Mouse (Mus musculus): ENCODE measurements around the gene Inhbe. TPM values are rescaled to one million over a fixed set of nuclear protein-coding genes. Genes with fewer than 3 reads are reported as not detected.
A peak's percentile ranks its signal among the peaks of the same experiment; 100 is the strongest.

Inhbe gene
- polyA plus RNA-seq, 1 experiment from 2014 or later: not detected

DNA sequence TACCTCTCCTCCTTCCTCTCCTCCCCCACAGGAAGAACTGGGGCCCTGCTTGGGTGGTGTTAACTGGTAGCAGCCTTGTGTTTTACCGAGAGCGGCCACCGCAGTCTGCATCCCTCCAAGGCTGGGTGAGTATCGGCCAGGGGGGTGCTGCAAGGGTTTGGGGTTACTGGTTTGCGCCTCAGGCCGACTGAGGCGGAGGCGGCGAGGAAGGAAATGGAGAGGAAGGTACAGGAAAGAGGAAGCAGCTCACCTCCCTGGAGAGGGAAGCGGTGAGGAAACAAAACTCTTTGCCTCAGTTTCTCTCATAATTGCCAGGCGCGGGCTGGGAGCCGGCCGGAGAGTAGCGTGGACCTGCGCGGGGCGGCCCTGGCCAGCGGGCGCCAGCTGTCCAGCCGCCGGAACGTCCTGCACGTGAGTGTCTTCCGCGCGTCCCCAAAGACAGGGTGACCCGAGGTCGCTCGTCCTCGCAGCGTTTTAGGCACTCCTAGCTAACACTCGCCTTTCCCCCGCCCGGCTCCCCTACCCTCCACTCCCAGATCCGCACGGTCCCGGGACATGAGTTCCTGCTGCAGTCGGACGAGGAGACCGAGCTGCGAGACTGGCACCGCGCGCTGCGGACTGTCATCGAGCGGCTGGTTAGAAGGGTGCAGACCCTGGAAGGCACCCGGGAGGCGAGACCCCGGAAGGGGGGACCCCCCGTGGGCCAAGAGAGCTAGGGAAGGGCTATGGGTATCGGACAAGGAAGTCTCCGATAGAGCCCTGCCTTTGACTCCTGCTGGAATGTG is 28.0 kb downstream of the Inhbe start:
- H3K36me3 ChIP-seq (ENCODE audit: insufficient read depth, low read length): no peaks in the 10 kb centered on the region
- no peak overlapping the region for H3K27ac ChIP-seq (ENCODE audit: low read length)
- H3K4me1 ChIP-seq (ENCODE audit: insufficient read depth, low read depth, low read length): peaks cover 8% of the 10 kb centered on the region
- WGBS: 2% methylated on average over 51 of the region's 54 CpGs
- no peaks in the 10 kb centered on the region for H3K9me3 ChIP-seq (ENCODE audit: low read length)
- H3K27me3 ChIP-seq (replicated peaks; ENCODE audit: insufficient read depth, low read length): peaks cover 48% of the 10 kb centered on the region
- H3K9ac ChIP-seq (replicated peaks; ENCODE audit: low read depth): no peak overlapping the region
- peak overlapping the region; percentile 40 for H3K4me3 ChIP-seq (ENCODE audit: low read depth, low read length)
- no peak for TF ChIP-seq CTCF (IDR thresholded peaks at IDR 0.05)
- peak; percentile 37; the same call in 1 of the 2 replicates for ATAC-seq
- no peak for DNase-seq (ENCODE audit: low spot score)
- peak overlapping the region; percentile 69 for H3K4me2 ChIP-seq (replicated peaks; ENCODE audit: low read depth, low read length)

DNA sequence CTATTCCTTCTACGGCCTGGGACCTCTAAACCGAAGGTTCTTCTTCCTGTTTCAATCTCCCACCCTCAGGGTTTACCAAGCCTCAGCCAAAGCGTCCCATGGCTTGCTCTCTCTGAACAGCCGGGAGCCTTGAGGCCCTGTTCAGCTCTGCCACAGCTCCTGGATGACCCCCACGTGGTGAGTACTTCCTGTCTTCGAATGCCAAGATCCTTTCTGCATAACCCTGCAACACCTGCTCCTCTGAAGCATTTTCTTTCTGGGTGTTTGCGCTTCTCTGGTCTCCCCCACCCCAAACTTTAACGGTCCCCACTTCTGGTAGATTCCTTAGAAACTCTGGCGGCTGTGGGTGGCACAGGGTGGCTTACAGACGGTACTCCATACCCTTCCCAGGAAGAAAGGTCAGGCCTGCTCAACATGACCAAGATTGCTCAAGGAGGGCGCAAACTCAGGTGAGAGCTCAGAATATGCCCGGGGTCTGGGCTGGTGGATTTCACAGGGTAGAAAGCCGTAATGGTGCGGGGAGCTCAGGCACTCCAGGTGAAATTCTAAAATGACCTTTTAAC is 28.7 kb downstream of the Inhbe start:
- no peak for TF ChIP-seq EP300 (IDR thresholded peaks at IDR 0.05)
- TF ChIP-seq CTCF (IDR thresholded peaks at IDR 0.05): no peak
- no peak overlapping the region for H3K27ac ChIP-seq (ENCODE audit: low read length)
- H3K27me3 ChIP-seq (replicated peaks; ENCODE audit: insufficient read depth, low read length): peaks cover 42% of the 10 kb centered on the region
- peaks cover 8% of the 10 kb centered on the region for H3K4me1 ChIP-seq (ENCODE audit: insufficient read depth, low read depth, low read length)
- DNase-seq (ENCODE audit: low spot score) (no peak), ATAC-seq (no peak)
- H3K9ac ChIP-seq (replicated peaks; ENCODE audit: low read depth): no peak overlapping the region
- peak overlapping the region; percentile 40 for H3K4me3 ChIP-seq (ENCODE audit: low read depth, low read length)
- WGBS: 34% methylated on average over 14 of the region's 14 CpGs
- H3K4me2 ChIP-seq (replicated peaks; ENCODE audit: low read depth, low read length): peak overlapping the region; percentile 69
- no peaks in the 10 kb centered on the region for H3K9me3 ChIP-seq (ENCODE audit: low read length)
- no peaks in the 10 kb centered on the region for H3K36me3 ChIP-seq (ENCODE audit: insufficient read depth, low read length)

DNA sequence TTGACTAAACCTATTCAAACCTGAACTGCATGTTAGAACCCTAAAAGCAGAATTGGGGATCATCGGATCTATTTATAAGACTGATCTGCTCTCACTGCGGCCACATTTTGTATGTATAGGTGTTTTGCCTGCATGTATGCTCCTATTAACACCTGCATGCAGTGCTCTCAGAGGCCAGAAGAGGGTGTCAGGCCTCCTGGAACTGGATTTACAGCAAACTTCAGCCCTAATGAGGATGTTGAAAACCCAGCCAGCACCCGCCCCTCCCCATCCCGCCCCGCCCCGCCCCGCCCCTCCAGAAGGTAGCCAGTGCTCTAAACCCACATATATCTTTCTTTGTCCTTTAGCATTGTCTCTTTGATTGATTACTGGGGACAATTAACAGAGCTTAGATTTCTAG is 29.7 kb downstream of the Inhbe start:
- ATAC-seq (peak; percentile 53), DNase-seq (ENCODE audit: low spot score) (peak; percentile 72)
- Histone ChIP-seq H3K4me3 (ENCODE audit: low read depth, low read length) (no peak overlapping the region), H3K9me3 (ENCODE audit: low read length) (no peaks in the 10 kb centered on the region), H3K27me3 (replicated peaks; ENCODE audit: insufficient read depth, low read length) (peaks cover 42% of the 10 kb centered on the region), H3K27ac (ENCODE audit: low read length) (no peak overlapping the region), H3K9ac (replicated peaks; ENCODE audit: low read depth) (no peak overlapping the region), H3K4me1 (ENCODE audit: insufficient read depth, low read depth, low read length) (peaks cover 8% of the 10 kb centered on the region), H3K4me2 (replicated peaks; ENCODE audit: low read depth, low read length) (no peak overlapping the region), H3K36me3 (ENCODE audit: insufficient read depth, low read length) (no peaks in the 10 kb centered on the region)
- peak; percentile 68 for TF ChIP-seq CTCF (IDR thresholded peaks at IDR 0.05)
- TF ChIP-seq EP300 (IDR thresholded peaks at IDR 0.05): no peak
- 10% methylated on average over 7 of the region's 7 CpGs for WGBS

DNA sequence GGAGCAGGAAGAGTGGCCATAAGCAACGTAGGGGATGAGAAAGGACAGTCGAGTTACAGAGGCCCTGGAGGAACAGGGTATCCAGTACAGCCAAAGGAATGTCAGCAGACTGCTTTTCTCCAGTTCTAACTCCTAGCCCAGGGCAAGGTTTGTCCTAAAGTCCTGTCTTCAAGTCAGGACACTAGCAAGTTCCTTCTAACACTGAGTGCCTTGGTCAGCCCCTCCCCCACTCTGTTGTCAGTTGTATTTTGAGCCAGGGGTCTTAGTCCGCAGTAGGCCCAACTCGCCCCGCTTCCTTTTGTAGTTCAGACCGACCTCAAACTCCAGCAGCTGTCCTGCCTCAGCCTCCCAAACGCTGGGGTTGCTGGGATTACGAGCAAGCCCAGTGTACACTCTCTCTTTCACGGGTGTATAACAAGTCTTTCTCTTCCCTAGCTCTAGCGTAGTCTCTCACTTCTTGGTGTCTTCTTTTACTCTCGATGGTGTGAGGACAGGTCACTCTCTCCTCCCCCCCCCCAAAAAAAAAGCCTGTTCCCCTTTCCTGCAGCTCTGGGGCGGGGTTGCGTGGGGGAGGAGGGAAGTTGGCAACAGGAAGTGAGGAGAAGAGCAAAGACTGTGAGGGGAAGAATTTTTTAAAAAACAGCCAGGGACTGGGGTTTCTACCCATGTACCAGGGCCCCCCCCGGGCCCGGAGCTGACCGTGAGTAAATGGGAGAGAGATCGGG is 30.9 kb downstream of the Inhbe start:
- DNase-seq (ENCODE audit: low spot score) (peak; percentile 51), ATAC-seq (no peak)
- no peak overlapping the region for H3K9ac ChIP-seq (replicated peaks; ENCODE audit: low read depth)
- H3K4me1 ChIP-seq (ENCODE audit: insufficient read depth, low read depth, low read length): peaks cover 8% of the 10 kb centered on the region
- H3K4me2 ChIP-seq (replicated peaks; ENCODE audit: low read depth, low read length): peak overlapping the region; percentile 17; the same call in 1 of the 2 replicates
- H3K27ac ChIP-seq (ENCODE audit: low read length): no peak overlapping the region; the same call in none of the 2 replicates
- TF ChIP-seq EP300 (IDR thresholded peaks at IDR 0.05) (no peak), CTCF (IDR thresholded peaks at IDR 0.05) (no peak)
- H3K36me3 ChIP-seq (ENCODE audit: insufficient read depth, low read length): no peaks in the 10 kb centered on the region
- no peaks in the 10 kb centered on the region for H3K9me3 ChIP-seq (ENCODE audit: low read length)
- peaks cover 42% of the 10 kb centered on the region for H3K27me3 ChIP-seq (replicated peaks; ENCODE audit: insufficient read depth, low read length)
- WGBS: 59% methylated on average over 17 of the region's 17 CpGs
- no peak overlapping the region; the same call in 1 of the 2 replicates for H3K4me3 ChIP-seq (ENCODE audit: low read depth, low read length)

DNA sequence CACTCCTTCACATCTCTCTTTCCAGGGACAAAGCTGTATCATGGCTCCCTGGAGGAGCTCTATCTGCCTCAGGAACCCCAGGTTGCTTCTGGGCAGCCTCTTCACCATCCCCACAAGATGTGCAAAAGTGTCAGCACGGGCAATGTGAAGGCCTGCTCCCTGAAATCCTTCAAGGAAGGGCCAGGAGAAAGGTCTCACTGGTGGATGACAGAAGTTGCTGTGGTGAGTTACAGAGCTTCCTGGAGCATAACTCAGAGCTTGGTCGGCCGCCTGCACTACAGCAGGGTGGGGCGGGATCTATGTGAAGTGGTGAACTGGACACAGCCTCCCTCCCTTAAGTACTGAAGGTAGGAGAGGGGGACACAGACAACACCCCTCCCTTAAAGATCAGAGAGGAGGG is 31.5 kb downstream of the Inhbe start:
- Histone ChIP-seq H3K9ac (replicated peaks; ENCODE audit: low read depth) (no peak overlapping the region), H3K27me3 (replicated peaks; ENCODE audit: insufficient read depth, low read length) (peaks cover 39% of the 10 kb centered on the region), H3K4me1 (ENCODE audit: insufficient read depth, low read depth, low read length) (peaks cover 8% of the 10 kb centered on the region), H3K4me2 (replicated peaks; ENCODE audit: low read depth, low read length) (no peak overlapping the region; the same call in 1 of the 2 replicates), H3K36me3 (ENCODE audit: insufficient read depth, low read length) (no peaks in the 10 kb centered on the region), H3K27ac (ENCODE audit: low read length) (no peak overlapping the region), H3K9me3 (ENCODE audit: low read length) (no peaks in the 10 kb centered on the region), H3K4me3 (ENCODE audit: low read depth, low read length) (no peak overlapping the region)
- DNase-seq (ENCODE audit: low spot score) (no peak), ATAC-seq (no peak)
- 56% methylated on average over 4 of the region's 4 CpGs for WGBS
- TF ChIP-seq CTCF (IDR thresholded peaks at IDR 0.05): no peak

DNA sequence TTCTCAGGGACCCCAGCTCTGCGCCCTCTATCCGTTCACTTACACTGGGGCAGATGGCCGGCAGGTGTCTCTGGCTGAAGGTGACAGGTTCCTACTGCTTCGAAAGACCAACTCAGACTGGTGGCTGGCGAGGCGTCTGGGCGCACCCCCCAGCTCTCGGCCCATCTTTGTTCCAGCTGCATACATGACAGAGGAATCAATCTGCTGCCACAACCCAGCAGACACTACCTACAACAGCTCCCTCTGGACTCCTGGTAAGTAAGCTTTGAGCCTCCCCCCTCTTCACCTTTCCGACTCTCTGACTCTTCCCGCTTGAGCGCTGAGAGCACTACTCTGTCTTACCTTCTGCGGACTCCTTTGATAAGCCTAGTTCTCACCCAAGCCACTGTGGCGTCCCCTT is 32.0 kb downstream of the Inhbe start:
- peaks cover 34% of the 10 kb centered on the region for H3K27me3 ChIP-seq (replicated peaks; ENCODE audit: insufficient read depth, low read length)
- no peak for DNase-seq (ENCODE audit: low spot score)

More for the DNA sequence above, 32.0 kb downstream of the Inhbe start:
- ATAC-seq: no peak
- Histone ChIP-seq H3K4me2 (replicated peaks; ENCODE audit: low read depth, low read length) (no peak overlapping the region), H3K9ac (replicated peaks; ENCODE audit: low read depth) (no peak overlapping the region), H3K4me3 (ENCODE audit: low read depth, low read length) (no peak overlapping the region), H3K9me3 (ENCODE audit: low read length) (no peaks in the 10 kb centered on the region), H3K36me3 (ENCODE audit: insufficient read depth, low read length) (no peaks in the 10 kb centered on the region), H3K4me1 (ENCODE audit: insufficient read depth, low read depth, low read length) (peaks cover 8% of the 10 kb centered on the region), H3K27ac (ENCODE audit: low read length) (no peak overlapping the region)
- WGBS: 45% methylated on average over 13 of the region's 13 CpGs
- no peak for TF ChIP-seq EP300 (IDR thresholded peaks at IDR 0.05)
- TF ChIP-seq CTCF (IDR thresholded peaks at IDR 0.05): no peak
